In the genomic region with DNA sequence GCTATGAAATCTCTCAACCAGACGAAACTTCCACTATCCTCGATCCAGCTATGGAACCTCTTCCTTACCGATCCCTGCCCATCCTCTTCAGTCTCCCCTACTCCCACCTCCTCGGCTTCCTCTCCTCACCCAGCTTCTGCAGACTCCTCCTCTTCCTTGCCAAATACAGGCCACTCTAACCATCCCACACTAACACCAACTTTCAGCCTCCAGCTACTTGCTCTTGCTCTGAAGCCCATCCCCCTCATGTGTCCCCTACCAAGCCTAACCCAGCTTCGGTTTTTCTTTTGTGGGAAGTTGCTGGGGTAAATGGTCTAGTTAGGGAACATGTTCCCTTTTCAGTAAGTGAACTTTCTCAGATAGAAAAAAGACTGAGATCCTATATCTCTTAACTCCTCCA, we compare ENCODE assay signal across 31 mouse cellular contexts.
"Had no signal": no experiment of that assay in that cellular context is flagged by ENCODE, and none has a peak within 500 bp of the region (broad histone marks: within the 10 kb centered on the region; RNA-seq: fewer than 3 reads in every experiment).

No protein-coding gene starts in this region.

- H3K9ac ChIP-seq: limb, embryonic 12.5 days; limb, embryonic 13.5 days; limb, embryonic 15.5 days; liver, embryonic 12.5 days; liver, embryonic 13.5 days; liver, embryonic 14.5 days; liver, embryonic 15.5 days; liver, postnatal 0 days; lung, embryonic 14.5 days; lung, embryonic 15.5 days; midbrain, embryonic 12.5 days; midbrain, embryonic 15.5 days; neural tube, embryonic 12.5 days had no signal

- H3K4me2 ChIP-seq: limb, embryonic 12.5 days; limb, embryonic 13.5 days; limb, embryonic 15.5 days; liver, embryonic 11.5 days; liver, embryonic 12.5 days; liver, embryonic 13.5 days; liver, embryonic 15.5 days; lung, embryonic 14.5 days; lung, embryonic 15.5 days; midbrain, embryonic 11.5 days; midbrain, embryonic 12.5 days; midbrain, embryonic 15.5 days; neural tube, embryonic 12.5 days had no signal

- H3K27ac ChIP-seq: limb, embryonic 10.5 days; limb, embryonic 12.5 days; limb, embryonic 13.5 days; limb, embryonic 15.5 days; liver, embryonic 12.5 days; liver, embryonic 13.5 days; liver, embryonic 14.5 days; liver, embryonic 15.5 days; lung, embryonic 15.5 days; macrophage; midbrain, embryonic 10.5 days; midbrain, embryonic 12.5 days; midbrain, embryonic 15.5 days; neural tube, embryonic 12.5 days had no signal

- ATAC-seq: liver, embryonic 12.5 days; liver, postnatal 0 days; lung, postnatal 0 days; midbrain, embryonic 15.5 days; midbrain, embryonic 16.5 days had no signal

- H3K4me1 ChIP-seq: liver, embryonic 12.5 days; megakaryocyte, embryonic 14.5 days had no signal

- H3K4me3 ChIP-seq: limb, embryonic 10.5 days; limb, embryonic 12.5 days; limb, embryonic 13.5 days; limb, embryonic 15.5 days; liver, embryonic 12.5 days; liver, embryonic 13.5 days; liver, embryonic 15.5 days; lung, embryonic 15.5 days; megakaryocyte, embryonic 14.5 days; midbrain, embryonic 10.5 days; midbrain, embryonic 12.5 days; midbrain, embryonic 15.5 days; myocyte; neural tube, embryonic 12.5 days had no signal

- H3K36me3 ChIP-seq: limb, embryonic 10.5 days; limb, embryonic 12.5 days; limb, embryonic 13.5 days; limb, embryonic 15.5 days; liver, embryonic 12.5 days; liver, embryonic 13.5 days; liver, embryonic 15.5 days; lung, embryonic 15.5 days; midbrain, embryonic 10.5 days; midbrain, embryonic 12.5 days; midbrain, embryonic 15.5 days; neural tube, embryonic 12.5 days had no signal

- H3K27me3 ChIP-seq: limb, embryonic 12.5 days; limb, embryonic 13.5 days; limb, embryonic 15.5 days; liver, embryonic 12.5 days; liver, embryonic 13.5 days; liver, embryonic 15.5 days; lung, embryonic 15.5 days; megakaryocyte, embryonic 14.5 days; midbrain, embryonic 12.5 days; midbrain, embryonic 15.5 days; neural tube, embryonic 12.5 days had no signal

- H3K9me3 ChIP-seq: limb, embryonic 10.5 days; limb, embryonic 12.5 days; limb, embryonic 13.5 days; limb, embryonic 15.5 days; liver, embryonic 13.5 days; liver, embryonic 15.5 days; lung, embryonic 15.5 days; midbrain, embryonic 10.5 days; midbrain, embryonic 12.5 days; midbrain, embryonic 15.5 days; neural tube, embryonic 12.5 days had no signal

- DNase-seq: left cerebral cortex, postnatal 4 days; liver; liver, embryonic 13.5 days; liver, postnatal 0 days; lung, adult 18-20 months; lung, adult 2 months; lung, embryonic 14.5 days; lung, postnatal 10 days; lung, postnatal 14 days; lung, postnatal 36 days; lung, postnatal 4 days; midbrain, embryonic 14.5 days had no signal
